Mouse (Mus musculus) CH12.LX (cell line): ENCODE measurements around the gene Gm20388. TPM values are rescaled to one million over a fixed set of nuclear protein-coding genes. Genes with fewer than 3 reads are reported as not detected.

Experiments
- DNase-seq: peaks from one replicate; pipeline ENCODE4 v3.0.0-alpha.2; 2013; ENCODE audit errors: extremely low read depth
- H3K27ac ChIP-seq: 2 replicates; pipeline ENCODE4 v1.5.1; 2012; ENCODE audit warnings: low read depth, mild to moderate bottlenecking, control low read depth, moderate library complexity; ENCODE audit not compliant: insufficient read depth
- H3K27me3 ChIP-seq: replicated peaks from 2 replicates; pipeline ENCODE3; 2012; ENCODE audit warnings: inconsistent platforms
- H3K36me3 ChIP-seq, 2 experiments: replicated peaks in 1 of 2; 2 replicates each; pipeline versions ENCODE3 to v1.6.1; 2012; ENCODE audit warnings: inconsistent platforms in 1 of 2, low read length in 1 of 2, mild to moderate bottlenecking in 1 of 2, mixed read lengths in 1 of 2, moderate library complexity in 1 of 2; ENCODE audit not compliant: control insufficient read depth in 1 of 2, insufficient read depth in 1 of 2
- H3K4me1 ChIP-seq, 2 experiments: 2 replicates each; pipeline ENCODE4 v1.6.1; 2012; ENCODE audit warnings: inconsistent platforms in 1 of 2, moderate library complexity in 1 of 2; ENCODE audit not compliant: insufficient read depth in 2 of 2, control insufficient read depth in 1 of 2
- H3K4me2 ChIP-seq: 2 replicates; pipeline ENCODE4 v1.6.1; 2012; ENCODE audit warnings: low read depth, mild to moderate bottlenecking, control low read depth; ENCODE audit not compliant: poor library complexity, insufficient read depth, severe bottlenecking
- H3K4me3 ChIP-seq, 3 experiments: fragments of 150-350 bp in 1 of 3; sonication (generic) in 1 of 3; replicated peaks in 1 of 3; 2 replicates each; pipeline versions ENCODE3 to v1.5.1; 2011 to 2012; ENCODE audit warnings: low read depth in 2 of 3, low read length in 2 of 3, mild to moderate bottlenecking in 2 of 3, moderate library complexity in 2 of 3, control low read depth in 1 of 3, improper control_type of control experiment in 1 of 3, inconsistent platforms in 1 of 3, mixed read lengths in 1 of 3; ENCODE audit not compliant: poor library complexity in 1 of 3
- H3K79me2 ChIP-seq: replicated peaks from 2 replicates; pipeline ENCODE4 v1.6.1; 2012; ENCODE audit warnings: mild to moderate bottlenecking, moderate library complexity; ENCODE audit not compliant: control insufficient read depth, poor library complexity, insufficient read depth, severe bottlenecking; ENCODE audit errors: extremely low read depth
- H3K9ac ChIP-seq: 2 replicates; pipeline ENCODE4 v1.6.1; 2012; ENCODE audit warnings: low read depth, mild to moderate bottlenecking, control low read depth, moderate library complexity; ENCODE audit not compliant: insufficient read depth
- H3K9me3 ChIP-seq: replicated peaks from 2 replicates; pipeline ENCODE3; 2012; ENCODE audit warnings: low read length, inconsistent platforms, mixed read lengths
- BHLHE40 ChIP-seq: IDR thresholded peaks from 2 replicates; pipeline ENCODE4 v1.6.1; 2011; ENCODE audit warnings: mild to moderate bottlenecking, low read depth, low read length, improper control_type of control experiment
- CHD2 ChIP-seq: IDR thresholded peaks from 2 replicates; pipeline ENCODE4 v1.6.1; 2011; ENCODE audit warnings: low read length, improper control_type of control experiment
- E2F4 ChIP-seq: IDR thresholded peaks from 2 replicates; pipeline ENCODE4 v1.6.1; 2011; ENCODE audit warnings: low read depth, low read length, improper control_type of control experiment; ENCODE audit not compliant: insufficient replicate concordance
- ELF1 ChIP-seq: IDR thresholded peaks from 2 replicates; pipeline ENCODE4 v1.6.1; 2014; ENCODE audit warnings: low read depth, mild to moderate bottlenecking, inconsistent platforms, low read length, improper control_type of control experiment
- ETS1 ChIP-seq: conservative IDR thresholded peaks from 2 replicates; pipeline ENCODE4 v1.6.1; 2012; ENCODE audit warnings: low read depth, mild to moderate bottlenecking, inconsistent platforms, low read length, improper control_type of control experiment, moderate library complexity
- GABPA ChIP-seq: IDR thresholded peaks from 2 replicates; pipeline ENCODE4 v1.6.1; 2012; ENCODE audit warnings: low read depth, low read length, improper control_type of control experiment, inconsistent platforms; ENCODE audit not compliant: insufficient replicate concordance
- HCFC1 ChIP-seq: IDR thresholded peaks from 2 replicates; pipeline ENCODE4 v1.6.1; 2012; ENCODE audit warnings: low read depth, mild to moderate bottlenecking, inconsistent platforms, low read length, improper control_type of control experiment
- JUN ChIP-seq: IDR thresholded peaks from 2 replicates; pipeline ENCODE4 v1.6.1; 2011; ENCODE audit warnings: low read depth, mild to moderate bottlenecking, low read length, improper control_type of control experiment, moderate library complexity; ENCODE audit not compliant: insufficient read depth
- KAT2A ChIP-seq: IDR thresholded peaks from 2 replicates; pipeline ENCODE4 v1.6.1; 2012; ENCODE audit warnings: low read length, improper control_type of control experiment, inconsistent platforms; ENCODE audit not compliant: insufficient replicate concordance
- MAX ChIP-seq: IDR thresholded peaks from 2 replicates; pipeline ENCODE4 v1.6.1; 2011; ENCODE audit warnings: low read length, improper control_type of control experiment
- MEF2A ChIP-seq: IDR thresholded peaks from 2 replicates; pipeline ENCODE4 v1.6.1; 2014; ENCODE audit warnings: low read depth, mild to moderate bottlenecking, inconsistent platforms, low read length, improper control_type of control experiment, borderline replicate concordance
- MXI1 ChIP-seq: IDR thresholded peaks from 2 replicates; pipeline ENCODE4 v1.6.1; 2011; ENCODE audit warnings: mild to moderate bottlenecking, low read depth, low read length, improper control_type of control experiment
- MYC ChIP-seq: IDR thresholded peaks from 2 replicates; pipeline ENCODE4 v1.6.1; 2011; ENCODE audit warnings: low read depth, mild to moderate bottlenecking, improper control_type of control experiment, low read length
- NELFE ChIP-seq: IDR thresholded peaks from 2 replicates; pipeline ENCODE4 v1.6.1; 2011; ENCODE audit warnings: low read depth, low read length, improper control_type of control experiment
- NRF1 ChIP-seq: IDR thresholded peaks from 2 replicates; pipeline ENCODE4 v1.6.1; 2014; ENCODE audit warnings: low read depth, mild to moderate bottlenecking, inconsistent platforms, low read length, improper control_type of control experiment, moderate library complexity
- PAX5 ChIP-seq: IDR thresholded peaks from 2 replicates; pipeline ENCODE4 v1.6.1; 2012; ENCODE audit warnings: low read length, inconsistent platforms, mixed read lengths
- POLR2AphosphoS2 ChIP-seq: IDR thresholded peaks from 2 replicates; pipeline ENCODE4 v1.6.1; 2011; ENCODE audit warnings: low read depth, low read length, improper control_type of control experiment
- RAD21 ChIP-seq: IDR thresholded peaks from 2 replicates; pipeline ENCODE4 v1.6.1; 2011; ENCODE audit warnings: low read depth, mild to moderate bottlenecking, low read length, improper control_type of control experiment, moderate library complexity
- RCOR1 ChIP-seq: conservative IDR thresholded peaks from 2 replicates; pipeline ENCODE4 v1.6.1; 2012; ENCODE audit warnings: low read depth, mild to moderate bottlenecking, inconsistent platforms, low read length, improper control_type of control experiment
- SIN3A ChIP-seq: IDR thresholded peaks from 2 replicates; pipeline ENCODE4 v1.6.1; 2012; ENCODE audit warnings: low read length, improper control_type of control experiment, inconsistent platforms
- TBP ChIP-seq: conservative IDR thresholded peaks from 2 replicates; pipeline ENCODE4 v1.6.1; 2011; ENCODE audit warnings: low read depth, low read length, improper control_type of control experiment
- UBTF ChIP-seq: IDR thresholded peaks from 2 replicates; pipeline ENCODE4 v1.6.1; 2012; ENCODE audit warnings: low read depth, mild to moderate bottlenecking, inconsistent platforms, low read length, improper control_type of control experiment, moderate library complexity
- USF1 ChIP-seq: IDR thresholded peaks from 2 replicates; pipeline ENCODE4 v1.6.1; 2014; ENCODE audit warnings: low read depth, mild to moderate bottlenecking, inconsistent platforms, low read length, improper control_type of control experiment
- ZKSCAN1 ChIP-seq: IDR thresholded peaks from 2 replicates; pipeline ENCODE4 v1.6.1; 2012; ENCODE audit warnings: low read depth, inconsistent platforms, low read length, improper control_type of control experiment, borderline replicate concordance
- ZMIZ1 ChIP-seq: IDR thresholded peaks from 2 replicates; pipeline ENCODE4 v1.6.1; 2012; ENCODE audit warnings: low read depth, mild to moderate bottlenecking, inconsistent platforms, low read length, improper control_type of control experiment
- dilution Hi-C: fragments of 300-500 bp; cut with MboI; formaldehyde crosslinking; loops from 2 replicates; pipeline ENCODE4 v1.14.3; 2020; ENCODE audit warnings: low sequenced_read_pairs; ENCODE audit not compliant: extremely low pct_unique_long_range_greater_than_20kb, extremely low pct_ligation_motif_present
- in situ Hi-C: fragments of 300-500 bp; cut with MboI; formaldehyde crosslinking; loops from 3 replicates; pipeline ENCODE4 v1.14.3; 2019; ENCODE audit warnings: low sequenced_read_pairs, low pct_ligation_motif_present, low pct_unique_long_range_greater_than_20kb, mixed read lengths
- polyA plus RNA-seq: library from polyadenylated mRNA; unstranded; fragments of >175 nt; gene quantifications from 2 replicates; pipeline ENCODE4 v1.2.1, GENCODE M21; 2012; ENCODE audit warnings: low read depth; ENCODE audit not compliant: insufficient read length
- total RNA-seq, 2 experiments: library from RNA; depleted of rRNA; stranded (reverse); fragments of 300-350 nt in 1 of 2; fragments of >200 nt in 1 of 2; gene quantifications; 2 replicates each; pipeline ENCODE4 v1.2.3; 2012 to 2014

Gene Gm20388
- total and polyA plus RNA-seq, 3 experiments: 14.8 to 26.3 (median 22.2) TPM

DNA sequence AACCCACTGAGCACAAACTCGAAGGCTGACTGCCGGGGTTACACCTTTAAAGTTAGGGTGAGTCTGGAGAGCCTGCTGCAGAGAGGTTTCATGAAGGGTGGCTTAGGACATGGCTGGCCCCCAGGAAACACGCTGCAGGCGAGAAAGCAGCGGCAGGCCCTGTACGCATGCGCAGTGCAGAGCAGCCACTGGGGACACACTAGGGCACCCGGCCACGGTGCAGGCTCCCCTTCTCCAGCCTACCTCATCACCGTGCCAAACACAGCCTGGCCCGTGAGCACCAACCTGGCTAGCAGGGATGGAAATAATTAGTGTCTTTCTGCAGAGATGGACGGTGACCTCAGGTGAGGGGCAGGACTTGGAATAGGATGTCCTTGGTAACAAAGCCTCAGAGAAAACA, 2175.4 kb downstream of the Gm20388 start:
- in situ Hi-C loops: no loop called here
- Histone ChIP-seq H3K9me3 (no peaks in the 10 kb centered on the region), H3K4me1 (peaks cover 0 to 14% of the 10 kb centered on the region in 2 experiments; a peak in 1 of 4 replicates), H3K79me2 (no peaks in the 10 kb centered on the region), H3K4me3 (no peak overlapping the region), H3K27ac (no peak overlapping the region), H3K4me2 (no peak overlapping the region), H3K27me3 (peaks cover 71% of the 10 kb centered on the region), H3K36me3 (no peaks in the 10 kb centered on the region), H3K9ac (no peak overlapping the region)
- DNase-seq: no peak
- dilution Hi-C loops: no loop called here
- TF ChIP-seq NRF1: peak; percentile 65
- TF ChIP-seq UBTF: no peak

DNA sequence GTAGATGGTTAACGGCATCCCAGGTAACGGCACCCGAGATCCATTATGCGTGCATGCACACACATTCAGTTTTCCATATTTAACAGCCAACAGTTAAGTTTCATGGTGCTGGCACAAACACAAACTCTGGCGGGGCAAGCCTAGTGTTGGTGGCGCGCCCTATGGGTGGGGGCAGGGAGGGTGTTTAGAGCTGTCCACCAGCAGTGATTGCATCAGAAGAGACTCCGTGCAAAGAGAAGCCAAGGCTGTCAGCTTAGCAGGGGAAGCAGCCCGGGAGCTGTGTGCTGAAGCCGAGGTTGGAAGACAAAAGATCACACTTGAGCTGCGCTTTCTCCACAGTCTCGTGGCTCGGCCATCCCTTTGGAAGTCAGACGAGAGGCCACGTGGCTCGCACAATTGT, 2178.0 kb downstream of the Gm20388 start:
- no peak for DNase-seq
- H3K4me2 ChIP-seq: no peak overlapping the region
- no peaks in the 10 kb centered on the region for H3K36me3 ChIP-seq
- no peak overlapping the region for H3K4me3 ChIP-seq
- H3K9ac ChIP-seq: no peak overlapping the region
- peaks cover 3% of the 10 kb centered on the region for H3K9me3 ChIP-seq
- peaks cover 0 to 14% of the 10 kb centered on the region in 2 experiments; a peak in 1 of 4 replicates for H3K4me1 ChIP-seq
- in situ Hi-C loops: no loop called here
- TF ChIP-seq BHLHE40 (no peak), USF1 (no peak), MEF2A (no peak), JUN (no peak), POLR2AphosphoS2 (no peak), KAT2A (no peak), MXI1 (no peak), GABPA (no peak), PAX5 (no peak), TBP (no peak)
- TF ChIP-seq, all 38 proteins: peak for 0
- no peaks in the 10 kb centered on the region for H3K79me2 ChIP-seq
- peaks cover 56% of the 10 kb centered on the region for H3K27me3 ChIP-seq
- dilution Hi-C loops: no loop called here
- H3K27ac ChIP-seq: no peak overlapping the region

DNA sequence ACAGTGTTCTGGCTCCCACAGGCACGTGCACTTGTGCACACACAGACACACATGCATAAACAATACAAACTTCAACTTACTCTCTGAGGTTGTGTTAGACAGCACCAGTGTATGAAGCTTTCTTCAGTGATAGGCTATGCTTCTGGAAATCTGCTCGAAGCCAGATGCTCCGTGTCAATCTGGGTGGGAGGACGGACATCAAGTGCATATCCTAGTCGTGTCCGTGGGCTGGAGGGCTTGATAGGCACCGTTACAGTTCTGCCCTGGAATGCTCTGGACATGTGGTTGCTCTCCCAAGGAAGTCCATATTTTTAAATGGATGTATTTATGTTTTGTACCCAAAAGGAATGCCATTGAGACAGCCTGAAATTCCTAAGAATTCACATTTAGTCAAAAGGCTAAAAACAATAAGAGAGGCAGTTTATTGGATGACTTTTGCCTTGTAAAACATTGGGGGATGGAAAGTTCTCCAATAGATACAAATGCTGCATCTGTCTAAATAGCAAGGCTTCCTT, 2178.6 kb downstream of the Gm20388 start:
- no peak overlapping the region for H3K27ac ChIP-seq
- in situ Hi-C loops (no loop called here), dilution Hi-C loops (no loop called here)
- H3K9ac ChIP-seq: no peak overlapping the region
- no peaks in the 10 kb centered on the region for H3K79me2 ChIP-seq
- no peak overlapping the region for H3K4me2 ChIP-seq
- H3K4me1 ChIP-seq: peaks cover 0 to 12% of the 10 kb centered on the region in 2 experiments; a peak in 1 of 4 replicates
- H3K36me3 ChIP-seq: no peaks in the 10 kb centered on the region
- TF ChIP-seq JUN (no peak), UBTF (no peak), ZMIZ1 (no peak), ETS1 (no peak), ELF1 (no peak), NELFE (no peak), E2F4 (no peak), MAX (no peak), CHD2 (no peak), NRF1 (no peak), USF1 (no peak), RAD21 (no peak), HCFC1 (no peak), MYC (no peak), PAX5 (no peak), ZKSCAN1 (no peak), RCOR1 (no peak), SIN3A (no peak)
- H3K4me3 ChIP-seq: no peak overlapping the region
- H3K27me3 ChIP-seq: peaks cover 51% of the 10 kb centered on the region
- H3K9me3 ChIP-seq: peaks cover 3% of the 10 kb centered on the region
- no peak for DNase-seq
